In the genomic region with DNA sequence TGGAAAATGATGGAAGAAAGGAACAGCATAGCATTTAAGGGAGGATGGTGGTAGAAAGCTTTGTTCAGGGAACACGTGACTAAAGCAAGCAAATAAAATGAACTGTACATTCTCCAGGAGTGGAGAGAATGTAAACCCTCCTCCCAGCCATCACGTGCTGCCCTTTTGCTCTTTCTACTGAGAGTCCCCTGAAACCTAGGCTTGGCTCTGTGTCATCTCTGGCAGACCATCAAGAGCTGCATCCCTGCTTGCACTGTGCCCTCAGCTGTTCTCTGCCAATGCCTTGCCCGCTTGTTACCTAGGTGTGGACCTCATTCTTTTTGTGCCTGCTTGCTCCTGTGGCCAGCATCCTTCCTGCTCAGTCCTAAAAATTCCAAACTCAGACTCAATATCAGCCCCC, we compare ENCODE assay signal across 1 mouse cellular context.
TF ChIP-seq lines count a peak whose summit lies in the region.

No protein-coding gene starts in this region.

TF ChIP-seq in MEL, 35 proteins besides CTCF, POLR2A, EP300 and RAD21:
- 0 out of 2 replicates have a peak, but pooled peaks have one; percentile 17 for TF ChIP-seq USF1 (IDR thresholded peaks at IDR 0.05; ENCODE audit: low read depth, low read length)
- no peak for TF ChIP-seq MAFK (IDR thresholded peaks at IDR 0.05; ENCODE audit: borderline replicate concordance, low read depth, low read length)
- no peak for TF ChIP-seq TBP (IDR thresholded peaks at IDR 0.05; ENCODE audit: low read depth, low read length)
